Mouse (Mus musculus): Measurements from ENCODE around the gene Gpc1.

The Gpc1 gene

DNA sequence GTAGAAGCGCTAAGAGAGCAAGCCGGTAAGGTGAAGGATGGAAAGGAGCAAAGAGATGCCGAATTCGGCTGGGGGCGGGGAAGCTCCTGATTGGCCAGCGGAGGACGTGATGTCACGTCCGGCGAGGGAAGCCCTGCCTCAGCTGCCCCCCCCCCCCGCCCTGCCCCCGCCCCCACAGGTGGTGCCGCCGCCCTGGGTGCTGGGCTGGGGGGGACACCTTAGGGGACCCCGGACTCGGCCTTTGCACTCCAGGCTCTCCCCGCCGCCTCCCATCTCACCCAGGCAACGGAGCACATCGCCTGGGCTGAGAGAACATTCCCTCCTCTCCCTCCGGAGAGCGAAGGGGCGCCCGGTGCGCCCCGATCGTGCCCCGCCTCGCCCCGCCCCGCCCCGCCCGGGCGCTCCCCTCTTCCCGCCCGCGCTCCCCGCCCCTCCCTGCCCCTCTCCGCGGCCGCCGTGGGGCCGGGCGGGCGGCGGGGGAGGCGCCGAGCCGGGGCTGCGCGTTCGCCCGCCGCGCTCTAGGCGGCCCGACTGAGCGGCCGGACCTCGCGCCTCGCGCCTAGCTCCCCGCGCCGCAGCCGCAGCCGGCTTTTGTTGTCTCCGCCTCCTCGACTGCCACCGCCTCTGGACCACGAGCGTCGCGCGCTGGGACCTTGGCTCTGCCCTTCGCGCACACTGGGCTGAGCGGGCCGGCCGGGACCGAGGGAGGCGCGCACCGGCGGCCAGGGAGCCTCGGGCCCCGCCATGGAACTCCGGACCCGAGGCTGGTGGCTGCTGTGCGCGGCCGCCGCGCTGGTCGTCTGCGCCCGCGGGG lies at the start of gene Gpc1:
TSS of gene Gpc1 (plus strand) at position 458 of the 814 bp plus-strand sequence.
- DNase-seq (ENCODE audit: low spot score) = peak; percentile 85

DNA sequence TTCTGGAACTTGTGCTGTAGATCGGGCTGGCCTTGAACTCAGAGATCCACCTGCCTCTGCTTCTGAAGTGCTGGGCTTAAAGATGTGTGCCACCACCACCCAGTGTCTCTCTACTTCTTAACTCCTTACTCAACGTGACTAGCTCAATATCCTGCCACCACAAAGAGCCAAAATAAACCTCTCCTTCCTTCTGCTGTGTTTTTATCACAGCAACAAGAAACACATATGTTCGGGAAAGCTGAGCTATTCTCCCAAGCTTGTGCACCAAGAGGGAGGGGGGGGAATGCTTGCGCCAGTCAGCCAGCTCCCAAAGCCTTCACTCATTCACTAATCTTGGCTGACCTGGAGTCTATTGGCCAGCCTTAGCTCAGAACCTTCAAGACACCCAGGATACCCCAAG lies 49.6 kb upstream of the Gpc1 start:
- no peak for DNase-seq (ENCODE audit: low spot score)

DNA sequence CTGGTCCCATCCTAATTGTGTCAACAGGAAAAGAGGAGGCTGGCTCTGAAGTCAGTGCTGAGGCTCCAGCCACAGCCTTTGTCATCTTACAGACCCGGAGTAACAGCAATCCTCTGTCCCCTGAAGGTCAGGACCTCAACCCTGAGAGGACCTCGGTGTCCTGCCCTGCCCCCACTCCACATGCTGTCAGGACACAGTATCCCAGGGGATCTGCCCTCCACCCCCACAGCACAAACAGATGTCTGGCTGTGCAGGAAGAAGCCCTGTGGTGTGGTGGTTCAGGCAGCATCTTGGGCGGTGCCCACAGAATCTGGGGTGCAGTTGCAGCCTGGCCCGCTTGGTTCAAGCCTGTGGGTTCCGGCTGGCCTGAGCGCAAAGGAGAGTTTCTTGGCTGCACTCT lies 48.9 kb upstream of the Gpc1 start:
- DNase-seq (ENCODE audit: low spot score) = no peak

DNA sequence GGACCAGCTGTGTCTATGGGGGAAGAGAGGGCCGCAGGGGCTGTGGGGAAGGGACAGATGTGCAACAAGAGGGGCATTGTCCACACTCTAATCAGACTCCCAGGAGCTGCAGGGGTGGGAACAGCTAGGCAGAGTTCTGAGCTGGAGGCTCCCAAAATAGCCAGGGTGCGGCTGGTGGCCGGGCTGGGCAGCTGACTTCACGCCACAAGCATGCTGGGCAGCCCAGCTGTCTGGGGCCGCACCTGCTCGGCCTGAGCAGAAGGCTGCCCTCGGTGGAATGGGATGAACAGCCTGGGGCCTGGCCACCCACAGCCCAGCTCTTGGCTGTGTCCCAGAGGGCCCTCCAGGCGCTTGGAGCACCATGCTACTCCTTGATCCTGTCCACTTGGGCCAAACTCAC lies 44.2 kb upstream of the Gpc1 start:
- DNase-seq (ENCODE audit: low spot score) = no peak

DNA sequence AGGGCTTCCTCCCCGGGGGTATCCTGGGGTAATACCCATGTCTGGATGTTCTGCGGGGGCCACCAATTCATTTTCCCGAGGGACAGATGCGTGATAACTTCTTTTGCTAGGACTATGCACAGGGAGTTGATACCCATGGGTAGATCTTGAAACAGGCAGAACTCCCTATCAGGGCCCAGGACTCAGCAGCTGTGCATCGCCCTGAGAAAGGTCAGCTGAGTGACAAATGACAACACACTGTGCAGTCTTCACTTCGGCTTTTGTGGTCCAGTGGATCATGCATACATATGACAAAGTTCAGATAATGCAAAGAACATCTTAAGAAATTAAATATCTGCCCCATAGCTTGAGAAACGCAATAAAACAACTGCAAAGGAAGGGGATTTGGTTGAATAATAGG lies 43.4 kb upstream of the Gpc1 start:
- DNase-seq (ENCODE audit: low spot score) = no peak

DNA sequence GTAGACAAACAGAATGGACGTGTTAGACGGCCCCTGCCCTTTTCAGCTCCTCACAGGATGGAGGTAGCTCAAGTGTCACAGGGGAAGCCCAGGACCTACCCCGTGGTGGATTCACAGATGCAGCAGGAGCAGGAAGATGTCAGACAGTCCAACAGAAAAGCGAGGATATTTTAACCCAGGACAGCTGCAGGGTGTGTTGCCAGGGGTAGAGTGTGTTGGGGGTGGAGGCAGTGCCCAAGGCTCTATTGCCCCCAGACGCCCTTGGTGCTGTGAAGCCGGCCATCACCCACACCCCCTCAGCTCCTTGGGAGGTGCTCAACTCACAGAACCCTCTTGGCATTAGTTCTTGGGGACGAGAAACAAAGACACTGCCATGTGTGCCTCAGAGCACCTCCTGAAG lies 40.8 kb upstream of the Gpc1 start:
- no peak for DNase-seq (ENCODE audit: low spot score)

DNA sequence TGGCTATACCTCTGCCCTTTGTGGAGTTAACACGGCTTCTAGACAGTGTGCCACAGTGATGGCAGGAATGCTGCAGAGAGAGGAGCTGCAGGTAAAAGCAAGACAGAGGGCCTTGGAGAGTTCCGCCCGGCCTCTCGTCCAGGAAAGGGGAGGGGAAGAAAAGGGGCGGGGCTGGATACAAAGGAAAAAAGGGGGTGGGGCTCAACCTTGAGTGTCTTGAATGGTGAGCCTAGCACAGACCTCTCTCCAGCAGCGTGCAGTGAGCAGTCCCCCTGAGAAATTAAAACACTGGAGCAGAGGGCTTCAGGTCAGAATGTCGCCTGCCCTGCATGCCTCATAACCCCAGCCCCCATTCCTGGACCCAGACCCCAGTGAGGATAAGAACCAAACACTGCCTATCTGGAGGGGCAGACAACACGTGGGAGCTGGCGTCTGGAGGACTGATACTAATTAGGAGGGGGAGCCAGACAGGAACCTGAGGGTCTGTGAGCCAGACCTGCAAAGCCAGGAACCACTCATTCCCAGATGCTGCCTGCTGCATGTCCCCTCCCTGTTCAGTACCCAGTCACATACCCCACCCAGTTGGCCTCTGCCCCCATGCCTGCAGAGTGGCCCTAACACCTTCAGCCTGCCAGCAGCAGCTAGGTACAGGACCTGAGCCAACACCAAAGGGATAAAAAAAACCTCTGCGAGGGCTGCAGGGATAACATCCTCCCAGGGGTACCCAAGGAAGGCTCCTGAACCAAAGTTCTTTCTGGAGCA lies 40.2 kb upstream of the Gpc1 start:
- peak; percentile 69 for DNase-seq (ENCODE audit: low spot score)

DNA sequence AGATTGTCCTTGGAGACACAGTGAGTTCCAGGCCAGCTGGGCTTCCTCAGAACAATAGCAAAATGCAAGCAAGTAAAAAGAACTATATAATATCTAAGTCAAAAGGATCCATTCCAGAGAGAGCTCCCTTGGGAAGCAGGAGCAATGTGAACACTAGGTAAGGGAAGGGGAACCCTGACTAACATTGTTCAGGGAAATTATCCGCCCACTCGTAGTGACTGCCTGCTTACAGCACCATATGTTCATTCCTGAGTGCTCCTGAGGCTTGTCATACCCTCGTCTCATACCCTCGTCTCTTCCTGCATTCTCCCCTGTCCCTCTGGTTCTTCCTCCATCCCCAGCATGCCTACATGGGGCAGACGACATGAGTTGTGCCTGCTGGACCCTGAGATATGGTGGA lies 37.7 kb upstream of the Gpc1 start:
- DNase-seq (ENCODE audit: low spot score) = no peak

DNA sequence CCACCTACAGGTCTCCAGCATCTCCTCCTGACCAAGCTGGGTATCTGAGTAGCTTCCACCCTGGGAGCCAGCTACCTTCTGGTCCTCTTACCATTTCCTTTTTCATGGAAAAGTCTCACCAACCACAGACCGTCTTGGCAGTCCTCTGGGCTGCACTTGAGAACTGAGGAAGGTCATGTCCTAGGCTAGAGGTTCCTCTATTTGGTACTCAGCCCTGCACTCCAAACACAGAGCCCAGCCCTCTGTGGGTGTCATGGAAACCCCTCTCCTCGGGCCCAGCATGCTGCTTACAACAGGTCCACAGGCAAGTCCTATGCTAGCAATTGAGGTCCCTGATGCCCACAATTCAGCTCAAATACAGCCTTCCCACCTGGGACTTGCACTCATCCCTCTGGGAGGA lies 33.0 kb upstream of the Gpc1 start:
- no peak for DNase-seq (ENCODE audit: low spot score)

DNA sequence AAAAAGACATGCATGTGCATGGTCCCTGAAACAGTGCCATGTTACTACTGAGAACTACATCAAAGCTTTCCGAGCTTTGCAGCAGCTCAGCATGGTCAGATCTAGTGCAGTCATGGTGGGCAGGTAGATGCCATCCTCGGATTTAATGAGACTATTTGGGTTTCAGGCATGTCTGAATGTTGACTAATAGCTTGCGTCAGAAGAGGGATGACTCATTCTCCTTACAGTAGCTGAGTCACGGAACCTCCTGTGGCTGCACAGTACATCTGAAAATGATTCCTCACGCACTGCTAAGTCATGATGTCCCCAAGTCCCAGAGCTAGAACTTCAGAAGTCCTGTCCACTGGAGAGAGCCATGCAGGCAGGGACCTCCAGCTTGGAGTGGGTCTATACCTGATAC lies 31.8 kb upstream of the Gpc1 start:
- no peak for DNase-seq (ENCODE audit: low spot score)

DNA sequence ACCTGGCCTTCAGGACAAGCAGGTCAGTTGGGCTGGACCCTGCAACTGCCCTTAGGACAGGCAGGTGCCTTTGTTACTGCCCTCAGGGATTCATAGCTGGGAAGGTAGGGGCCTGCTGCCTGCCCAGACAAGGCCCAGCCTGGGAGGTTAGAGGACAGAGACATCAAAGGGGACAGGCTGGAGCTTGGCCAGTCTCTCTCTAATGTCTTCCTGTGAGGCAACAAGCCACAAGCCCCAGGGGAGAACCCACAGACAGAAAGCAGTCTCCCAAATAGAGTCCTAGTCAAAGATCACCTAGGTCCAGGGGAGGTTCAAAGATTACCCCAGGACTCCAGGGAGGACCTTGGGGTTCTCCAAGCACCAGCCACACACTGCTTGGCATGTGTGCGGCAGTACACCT lies 29.1 kb upstream of the Gpc1 start:
- DNase-seq (ENCODE audit: low spot score) = no peak

DNA sequence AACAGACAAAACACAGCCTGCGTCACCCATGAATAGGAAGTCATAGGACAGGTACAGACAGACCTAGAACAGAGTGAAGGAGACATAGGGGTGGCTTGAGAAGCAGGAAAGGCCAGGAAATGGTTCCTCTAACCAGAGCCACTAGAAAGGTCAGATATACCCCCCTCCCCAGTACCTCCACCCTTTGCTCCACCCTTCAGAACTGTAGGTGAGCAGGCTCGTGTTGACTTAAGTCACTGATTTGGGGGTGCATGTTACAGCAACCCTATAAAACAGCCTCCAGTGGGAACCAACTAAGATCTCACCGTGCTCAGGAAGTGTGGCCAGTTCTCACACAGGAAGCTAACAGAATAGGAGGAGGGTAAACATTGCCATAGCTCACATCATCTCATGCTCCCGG lies 28.1 kb upstream of the Gpc1 start:
- DNase-seq (ENCODE audit: low spot score) = no peak

DNA sequence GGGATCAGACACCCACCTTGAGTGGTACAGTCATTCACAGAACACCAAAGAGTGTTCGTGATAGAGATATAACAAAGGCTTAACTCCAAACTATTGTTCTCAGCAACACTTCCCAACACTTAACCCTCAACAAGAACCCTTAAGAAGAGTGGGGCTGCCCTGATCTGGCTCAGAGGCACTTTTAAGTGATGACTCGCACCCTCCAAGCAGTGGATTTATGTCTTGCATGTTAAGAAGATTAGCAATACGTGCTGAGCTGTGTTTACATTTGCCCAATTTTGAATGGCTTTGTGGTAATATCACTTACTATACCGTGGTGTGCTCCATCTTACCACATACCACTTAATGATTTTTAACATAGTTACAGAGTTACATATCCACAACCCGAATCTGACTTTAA lies 26.3 kb upstream of the Gpc1 start:
- DNase-seq (ENCODE audit: low spot score) = no peak

DNA sequence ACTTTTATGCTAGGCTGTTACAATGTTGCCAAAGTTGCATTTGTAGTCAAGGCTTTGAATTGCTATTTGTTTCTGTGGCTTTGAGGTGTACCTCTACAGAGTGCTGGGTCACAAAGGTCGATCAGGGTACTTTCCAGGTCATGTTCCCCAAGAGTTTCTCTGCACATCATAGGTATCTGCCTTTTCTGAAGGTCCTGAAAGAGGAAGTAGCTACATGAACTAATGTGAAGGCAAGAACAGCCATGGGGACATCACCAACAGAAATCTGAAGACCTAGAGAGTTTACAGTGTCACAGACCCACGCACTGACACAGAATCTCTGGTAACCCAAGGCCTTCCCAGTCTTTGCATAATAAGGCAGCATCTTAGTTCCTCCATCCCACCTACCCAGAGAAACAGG lies 25.6 kb upstream of the Gpc1 start:
- no peak for DNase-seq (ENCODE audit: low spot score)

DNA sequence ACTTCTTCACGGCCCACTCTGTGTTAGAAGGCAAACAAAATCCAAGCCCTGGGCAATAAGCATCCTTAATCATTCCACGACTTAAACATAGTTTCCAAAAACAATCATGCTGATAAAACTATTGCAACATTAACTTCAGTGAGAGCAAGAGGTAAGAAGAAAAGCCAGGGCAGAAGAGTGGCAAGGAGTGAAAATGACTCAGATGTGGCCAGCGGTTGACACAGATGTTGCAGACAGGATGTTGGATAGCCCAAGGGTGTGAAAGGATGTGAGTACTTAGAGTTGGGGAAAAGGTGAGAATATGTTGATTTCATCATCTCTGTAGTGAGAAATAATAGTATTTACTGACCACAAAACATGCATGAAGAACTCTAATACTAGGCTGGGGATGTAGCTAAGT lies 24.7 kb upstream of the Gpc1 start:
- DNase-seq (ENCODE audit: low spot score) = no peak

DNA sequence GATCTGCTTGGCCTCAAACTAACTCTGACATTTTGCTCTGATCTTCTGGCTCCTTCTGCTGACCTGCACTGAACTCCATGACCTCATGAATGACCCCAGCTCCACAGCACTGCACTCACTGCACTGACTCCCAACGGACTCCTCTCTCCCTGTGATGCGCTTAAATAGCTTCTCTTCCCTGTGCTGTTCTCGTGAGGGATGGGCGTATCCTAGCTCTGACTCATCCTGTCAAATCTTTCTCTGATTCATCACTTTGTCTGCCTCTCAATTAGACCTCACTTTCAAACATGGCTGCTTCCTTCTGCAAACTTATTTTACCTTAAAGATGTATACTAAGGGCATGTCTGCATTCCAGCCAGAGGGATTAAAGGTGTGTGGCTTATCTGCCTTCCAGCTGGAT lies 21.8 kb upstream of the Gpc1 start:
- DNase-seq (ENCODE audit: low spot score) = no peak

DNA sequence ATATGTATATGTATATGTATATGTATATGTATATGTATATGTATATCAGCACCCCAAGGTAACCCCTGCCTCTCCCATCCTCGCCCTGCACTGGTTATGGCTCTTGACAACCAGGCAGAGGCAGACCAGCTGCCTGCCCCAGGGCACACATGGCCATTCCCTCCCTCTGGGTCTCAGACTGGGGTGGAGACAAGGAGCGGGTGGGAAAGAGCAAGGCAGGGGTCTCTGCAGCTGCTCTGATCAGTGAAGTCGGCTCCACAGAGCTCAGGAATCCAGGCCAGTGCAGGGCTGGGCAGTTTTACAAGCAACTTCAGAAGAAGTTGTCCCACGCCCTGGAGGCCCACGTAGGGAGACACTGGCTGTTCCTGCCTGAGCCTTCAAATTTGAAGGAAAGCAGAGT lies 17.1 kb upstream of the Gpc1 start:
- no peak for DNase-seq (ENCODE audit: low spot score)

DNA sequence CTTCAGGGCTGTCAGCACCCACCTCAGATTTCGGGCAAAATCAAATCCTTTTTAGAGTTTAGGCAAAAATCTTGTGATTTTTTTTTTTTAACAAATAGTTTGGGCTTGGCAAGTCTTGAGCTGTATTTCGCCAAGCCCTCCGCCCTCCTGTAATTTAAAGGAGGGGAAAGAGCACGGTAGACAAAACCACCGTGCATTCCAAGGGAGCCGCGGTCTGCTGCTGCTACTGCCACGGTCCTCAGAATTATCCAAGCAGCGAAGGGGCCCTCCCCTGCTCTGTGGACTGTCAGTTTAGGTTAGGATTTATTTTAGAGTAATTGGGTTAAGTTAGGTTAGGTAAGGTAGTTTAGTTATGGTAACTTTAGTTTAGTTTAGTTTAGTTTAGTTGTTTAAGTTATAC lies 16.3 kb upstream of the Gpc1 start:
- no peak for DNase-seq (ENCODE audit: low spot score)

DNA sequence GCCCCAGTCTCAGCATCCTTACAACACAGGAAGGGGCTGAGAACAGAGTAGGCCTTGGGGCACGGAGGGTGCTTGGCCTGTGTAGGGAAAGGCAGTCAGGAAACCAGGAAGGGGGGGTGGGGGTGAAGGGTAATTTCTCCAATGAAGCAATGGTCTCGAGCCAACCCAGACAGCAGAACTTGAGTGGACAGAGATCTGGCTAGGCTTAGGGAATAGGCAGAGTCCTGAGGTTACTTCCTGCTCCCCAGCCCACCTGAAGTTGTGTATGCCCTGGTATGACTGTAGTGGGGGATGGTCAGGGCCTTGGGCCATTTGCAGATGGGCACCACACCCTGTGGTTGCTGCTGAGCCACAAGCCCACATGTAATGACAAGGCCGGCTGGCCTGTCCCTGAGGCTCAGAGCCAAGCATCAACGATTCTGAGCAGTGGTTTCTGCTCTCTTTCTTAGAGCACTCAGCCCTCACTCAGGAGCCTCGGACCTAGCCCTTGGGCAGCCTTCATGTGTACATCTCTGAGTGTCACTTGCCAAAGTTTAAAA lies 15.6 kb upstream of the Gpc1 start:
- DNase-seq (ENCODE audit: low spot score) = no peak

DNA sequence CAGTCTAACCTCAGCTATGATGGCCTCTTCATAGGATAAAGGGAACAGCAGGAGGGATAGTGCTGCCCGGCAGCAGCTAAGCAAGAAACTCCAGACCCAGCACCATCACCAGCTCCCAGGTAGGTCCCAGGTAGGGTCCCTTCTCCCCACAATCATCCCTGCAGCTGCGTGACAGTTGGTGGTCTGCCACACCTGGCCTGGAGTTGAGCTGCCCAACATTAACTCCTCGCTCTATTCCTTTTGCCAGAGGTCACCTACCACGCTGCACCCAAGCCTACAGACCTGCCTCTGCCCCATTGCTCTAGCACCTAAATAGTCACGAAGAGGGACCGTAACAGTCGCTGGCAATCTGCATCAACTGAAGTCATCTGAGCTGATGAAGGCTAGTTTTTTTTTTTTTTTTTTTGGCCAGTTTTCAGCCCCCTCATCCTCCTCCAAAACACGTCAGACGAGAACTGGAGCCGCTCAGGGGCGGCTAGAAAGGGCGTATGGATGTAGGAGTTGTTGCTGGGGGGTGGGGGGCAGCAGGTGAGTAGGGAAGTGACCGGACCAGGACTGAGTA lies 738 bp upstream of the Gpc1 start:
- no peak for DNase-seq (ENCODE audit: low spot score)

DNA sequence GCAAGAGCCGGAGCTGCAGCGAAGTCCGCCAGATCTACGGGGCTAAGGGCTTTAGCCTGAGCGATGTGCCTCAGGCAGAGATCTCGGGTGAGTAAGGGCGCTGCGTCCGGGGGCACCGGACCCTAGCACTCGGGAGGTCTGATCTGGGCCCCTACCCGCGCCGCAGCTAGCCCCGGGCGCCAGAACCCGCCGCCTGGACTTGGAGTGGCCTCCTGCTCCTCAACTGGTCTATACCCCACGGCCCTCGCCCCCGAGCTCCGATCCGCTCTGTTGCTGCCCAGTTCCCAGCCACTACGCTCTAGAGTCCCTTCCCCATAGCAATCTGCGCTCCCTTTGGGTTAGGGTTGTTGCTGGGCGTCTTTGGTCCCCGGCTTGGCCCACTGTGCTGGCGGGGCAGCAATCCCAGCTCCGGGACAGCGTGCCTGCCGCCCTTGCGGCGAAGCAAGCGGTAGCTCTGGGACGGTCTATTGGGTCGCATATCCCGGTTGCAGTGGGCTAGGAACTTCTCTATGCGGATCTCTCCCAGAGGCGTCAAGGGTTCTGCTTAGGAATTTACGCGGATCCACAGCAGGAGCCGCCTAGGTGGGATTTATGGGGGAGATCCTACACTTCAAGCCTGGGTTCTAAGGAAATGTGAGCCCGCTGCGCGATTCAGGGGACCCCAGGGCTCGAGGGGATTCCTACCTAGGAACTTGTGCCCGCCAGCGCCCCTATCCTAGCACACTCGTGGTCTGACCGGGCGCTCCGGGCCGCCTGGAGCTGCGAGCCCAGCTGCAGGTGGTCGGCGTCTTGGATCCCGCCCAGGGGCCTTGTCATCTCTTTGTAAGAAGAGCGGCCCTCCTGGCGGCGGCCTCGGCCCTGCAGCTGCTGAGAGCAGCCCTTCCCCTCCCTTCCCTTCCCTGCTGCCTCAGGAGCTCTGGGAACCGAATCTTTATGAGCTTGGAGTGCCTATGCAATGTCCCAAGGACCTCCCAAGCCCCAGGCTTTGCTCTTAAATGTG lies 866 bp downstream of the Gpc1 start:
- peak; percentile 76 for DNase-seq (ENCODE audit: low spot score)

All from retina, embryonic 14.5 days (tissue).